Mouse (Mus musculus) embryonic fibroblast, embryonic 13.5 days (primary cell): ENCODE data around the gene C130074G19Rik. TPM values are rescaled to one million over a fixed set of nuclear protein-coding genes. Genes with fewer than 3 reads are reported as not detected.

Source experiments
- H3K27ac ChIP-seq: 2 replicates; pipeline ENCODE4 v1.5.1; 2012; ENCODE audit warnings: low read length, control low read depth, inconsistent platforms; ENCODE audit not compliant: insufficient read depth
- H3K4me1 ChIP-seq: 2 replicates; pipeline ENCODE4 v1.6.1; 2011; ENCODE audit warnings: low read length; ENCODE audit not compliant: control insufficient read depth, insufficient read depth
- H3K4me3 ChIP-seq: 2 replicates; pipeline ENCODE4 v1.5.1; 2011; ENCODE audit warnings: mild to moderate bottlenecking, control low read depth, low read length; ENCODE audit not compliant: insufficient read depth
- CTCF ChIP-seq: IDR thresholded peaks from 2 replicates; pipeline ENCODE4 v1.5.1; 2011; ENCODE audit warnings: mild to moderate bottlenecking, control low read depth, low read length, moderate library complexity, borderline replicate concordance; ENCODE audit not compliant: insufficient read depth
- POLR2A ChIP-seq: IDR thresholded peaks from 2 replicates; pipeline ENCODE4 v1.6.1; 2011; ENCODE audit warnings: low read depth, mild to moderate bottlenecking, control low read depth, low read length, moderate library complexity
- polyA plus RNA-seq: library from polyadenylated mRNA; stranded (reverse); fragments of >200 nt; gene quantifications from 2 replicates; pipeline ENCODE4 v1.2.4, GENCODE M21; 2011; ENCODE audit warnings: low read depth; ENCODE audit not compliant: missing spikeins, insufficient read length

Gene C130074G19Rik
- polyA plus RNA-seq, 1 experiment, result 0.18 TPM

DNA sequence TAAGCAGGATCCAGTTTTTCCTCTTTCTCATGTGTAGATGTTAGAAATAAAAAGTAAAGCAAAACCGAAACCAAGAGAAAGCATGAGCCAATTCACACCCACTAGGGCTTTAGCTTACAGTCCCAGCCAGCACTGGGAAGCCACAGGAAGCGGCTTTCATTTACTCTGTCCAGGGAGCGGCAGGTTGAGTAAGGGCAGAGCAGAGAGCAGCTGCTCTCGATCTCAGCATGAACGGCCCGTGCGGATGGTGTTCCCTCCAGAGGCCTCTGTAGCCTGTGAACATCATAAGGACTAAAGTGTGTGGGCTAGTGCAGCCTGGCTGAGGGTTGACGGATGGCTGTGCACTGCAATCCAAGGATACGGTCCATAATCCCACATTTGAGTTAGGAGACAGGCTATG lies 25.5 kb upstream of the C130074G19Rik start:
- H3K27ac ChIP-seq, result no peak overlapping the region
- no peak for TF ChIP-seq POLR2A
- TF ChIP-seq CTCF, result no peak

DNA sequence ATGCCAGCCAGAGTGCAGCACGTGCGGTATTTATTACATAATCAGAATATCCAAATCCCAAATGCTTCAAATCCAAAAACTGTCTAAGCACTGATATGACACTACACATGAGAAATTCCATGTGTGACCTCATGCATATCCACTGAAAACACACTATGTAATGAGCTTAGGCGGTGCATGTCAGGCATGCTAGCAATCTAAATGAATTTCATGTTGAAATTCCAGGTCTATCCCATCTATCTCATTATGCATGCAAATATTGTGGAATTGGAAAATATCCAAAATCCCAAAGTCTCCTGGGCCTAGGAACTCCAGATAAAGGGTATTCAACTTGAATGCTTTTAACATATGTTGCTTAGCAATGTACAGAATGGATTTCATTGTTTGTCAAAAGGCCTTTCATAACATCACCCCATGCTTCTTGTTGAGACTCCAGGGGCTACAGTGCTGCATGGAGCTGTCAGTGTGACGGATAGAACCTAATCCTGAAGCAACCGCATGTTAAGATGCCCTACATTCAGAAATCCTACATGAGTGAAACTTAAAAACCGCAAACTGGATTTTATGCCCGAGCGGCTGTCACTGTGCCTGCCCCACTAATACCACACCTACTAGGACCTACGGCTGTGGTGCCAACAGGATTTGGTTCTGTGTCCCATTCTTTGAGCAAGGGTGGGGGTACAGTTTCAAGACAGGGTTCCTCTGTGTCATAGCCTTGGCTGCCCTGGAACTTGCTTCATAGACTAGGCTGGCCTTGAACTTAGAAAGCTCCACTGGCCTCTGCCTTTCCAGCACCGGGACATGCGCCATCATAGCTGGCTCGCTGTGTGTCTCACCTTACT lies 23.1 kb upstream of the C130074G19Rik start:
- H3K27ac ChIP-seq, result no peak overlapping the region
- no peaks in the 10 kb centered on the region for H3K4me1 ChIP-seq
- no peak overlapping the region for H3K4me3 ChIP-seq
- TF ChIP-seq POLR2A, result no peak

More for the DNA sequence above, 25.5 kb upstream of the C130074G19Rik start:
- H3K4me1 ChIP-seq, result peaks cover 6% of the 10 kb centered on the region; the same call in 1 of the 2 replicates
- no peak overlapping the region for H3K4me3 ChIP-seq

DNA sequence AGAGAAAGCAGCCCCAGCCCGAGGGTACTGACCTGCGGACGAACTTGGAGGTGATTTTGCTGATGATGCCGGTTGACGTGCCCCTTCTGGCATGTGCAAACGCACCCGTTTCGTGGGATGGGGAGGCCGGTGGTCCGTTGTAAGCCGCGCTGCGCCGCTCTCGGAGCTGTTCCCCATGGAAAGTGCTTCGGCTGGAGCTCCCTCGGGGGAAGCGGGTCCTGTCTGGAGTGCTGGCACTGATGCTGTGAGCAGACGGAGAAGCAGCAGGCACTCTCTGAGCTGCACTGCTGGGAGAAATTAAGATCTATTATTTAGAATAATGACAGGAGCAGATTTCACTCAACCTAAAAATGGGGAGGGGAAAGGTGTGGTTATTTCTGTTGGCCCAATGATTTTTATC lies 22.4 kb upstream of the C130074G19Rik start:
- H3K4me1 ChIP-seq, result no peaks in the 10 kb centered on the region
- H3K27ac ChIP-seq, result no peak overlapping the region
- TF ChIP-seq POLR2A (no peak), CTCF (no peak)
- H3K4me3 ChIP-seq, result no peak overlapping the region

DNA sequence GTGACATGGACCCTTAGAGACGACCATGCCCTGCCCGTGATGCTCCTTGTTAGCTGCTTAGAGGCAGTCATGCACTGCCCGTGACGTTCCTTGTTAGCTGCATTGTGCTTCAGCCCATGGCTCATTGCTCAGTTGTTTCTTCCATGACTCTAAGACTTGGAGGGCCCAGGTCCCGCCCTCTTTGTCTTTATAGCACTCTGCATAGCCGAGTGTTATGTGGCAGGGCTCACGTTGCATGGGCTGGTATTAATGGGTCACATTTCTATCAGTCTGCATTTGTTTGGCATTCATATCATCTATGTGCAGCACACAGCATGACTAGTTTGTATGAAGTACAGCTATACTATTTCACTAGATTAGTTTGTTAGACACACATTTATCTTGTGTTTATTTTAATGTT lies 20.7 kb upstream of the C130074G19Rik start:
- Histone ChIP-seq H3K4me3 (no peak overlapping the region), H3K4me1 (no peaks in the 10 kb centered on the region), H3K27ac (no peak overlapping the region)
- TF ChIP-seq POLR2A (no peak), CTCF (no peak)

DNA sequence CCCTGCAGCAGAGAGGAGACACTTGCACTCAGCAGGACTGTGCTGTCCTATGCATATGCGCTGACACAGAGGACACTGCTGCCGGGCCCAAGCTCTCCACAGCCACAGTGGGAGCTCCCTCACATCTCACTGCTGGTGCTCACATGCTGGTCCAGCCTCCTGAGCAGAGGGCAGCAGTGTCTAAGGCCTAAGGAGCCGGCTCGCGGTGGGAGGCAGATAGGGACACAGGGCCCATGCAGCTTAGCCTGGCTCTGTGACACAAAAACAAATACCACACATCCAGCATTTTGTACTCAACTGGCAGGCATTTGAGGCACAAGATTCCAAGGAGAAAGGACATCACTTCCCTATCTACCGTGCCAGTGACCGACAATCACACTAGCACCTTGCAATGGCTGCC lies 19.9 kb upstream of the C130074G19Rik start:
- H3K27ac ChIP-seq, result no peak overlapping the region
- no peak for TF ChIP-seq CTCF
- TF ChIP-seq POLR2A, result no peak
- H3K4me3 ChIP-seq, result no peak overlapping the region
- H3K4me1 ChIP-seq, result no peaks in the 10 kb centered on the region

DNA sequence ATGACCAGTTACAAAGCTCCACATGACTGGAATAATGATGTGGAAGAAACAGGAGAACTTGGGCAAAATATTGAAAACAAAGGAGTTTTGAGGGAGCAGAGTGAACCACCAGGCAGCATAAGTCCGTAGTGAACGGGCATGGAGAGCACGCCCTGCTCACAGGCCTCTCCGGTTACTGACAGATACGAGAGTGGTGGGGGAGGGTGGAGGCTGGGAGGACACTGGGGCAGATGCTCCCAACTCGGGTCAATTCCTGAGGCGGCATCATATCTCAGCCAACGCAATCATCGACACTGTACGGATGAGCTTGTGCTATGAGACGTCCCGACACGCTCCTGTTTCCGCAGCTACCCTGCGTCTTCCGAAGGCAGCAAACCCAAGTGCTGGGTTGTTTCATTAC lies 14.3 kb upstream of the C130074G19Rik start:
- Histone ChIP-seq H3K27ac (no peak overlapping the region), H3K4me1 (no peaks in the 10 kb centered on the region), H3K4me3 (no peak overlapping the region)
- no peak for TF ChIP-seq CTCF
- TF ChIP-seq POLR2A, result no peak

DNA sequence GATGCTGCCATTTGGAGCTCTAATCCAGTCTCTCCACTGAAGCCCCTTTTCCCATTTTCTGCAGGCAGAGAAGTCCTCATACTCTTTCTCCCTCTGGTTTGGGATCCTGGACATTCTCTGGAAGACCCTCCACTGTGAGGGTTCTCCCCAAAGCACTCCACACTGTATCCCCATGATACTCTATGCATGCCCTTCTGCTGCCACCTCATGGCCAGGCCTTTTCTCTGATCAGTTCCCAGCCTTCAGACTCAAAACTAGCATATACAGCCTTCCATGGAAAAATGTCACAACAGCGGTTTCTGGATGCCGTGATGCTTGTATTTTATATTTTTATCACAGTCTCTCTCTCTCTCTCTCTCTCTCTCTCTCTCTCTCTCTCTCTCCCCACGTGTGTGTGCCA lies 9.0 kb upstream of the C130074G19Rik start:
- Histone ChIP-seq H3K4me3 (no peak overlapping the region), H3K27ac (no peak overlapping the region), H3K4me1 (no peaks in the 10 kb centered on the region)
- TF ChIP-seq CTCF (no peak), POLR2A (no peak)

DNA sequence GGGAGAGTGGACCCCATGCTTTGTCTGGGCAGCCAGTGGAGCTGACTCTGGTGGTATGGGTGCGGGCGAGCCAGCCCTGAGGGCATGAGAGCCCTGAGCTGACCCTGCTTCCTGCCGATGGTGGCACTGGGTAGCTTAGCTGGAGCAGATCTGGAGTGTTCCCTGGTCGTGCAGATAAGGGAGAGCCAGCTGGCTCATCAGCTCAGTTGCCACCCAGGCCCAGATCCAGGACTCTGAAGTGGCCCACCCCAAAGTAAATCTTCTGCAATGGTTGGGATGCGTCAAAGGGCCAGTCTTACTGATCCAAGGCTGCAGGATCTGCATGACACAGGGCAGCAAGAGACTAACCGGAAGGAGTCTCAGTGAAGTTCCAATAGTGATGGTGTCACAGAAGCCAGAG lies 6.4 kb upstream of the C130074G19Rik start:
- H3K4me3 ChIP-seq, result no peak overlapping the region
- TF ChIP-seq CTCF (no peak), POLR2A (no peak)
- no peaks in the 10 kb centered on the region for H3K4me1 ChIP-seq
- H3K27ac ChIP-seq, result no peak overlapping the region

DNA sequence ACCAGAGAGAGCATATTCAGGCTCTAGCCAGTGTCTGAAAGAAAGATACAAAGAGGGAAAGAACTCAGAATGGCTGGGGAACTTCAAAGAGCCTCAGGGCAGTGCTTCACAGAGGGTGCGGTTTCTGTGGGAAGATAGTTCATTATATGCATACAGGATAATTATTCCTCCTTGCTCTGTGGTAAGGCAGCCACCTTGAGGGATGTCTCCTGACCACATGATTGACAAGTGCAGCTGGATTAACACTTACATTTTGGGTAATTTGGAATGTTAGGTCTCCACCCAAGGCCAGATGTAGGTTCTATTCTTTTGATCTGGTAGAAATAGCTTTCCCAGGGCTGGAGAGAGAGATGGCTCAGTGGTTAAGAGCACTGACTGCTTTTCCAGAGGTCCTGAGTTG lies 3.1 kb upstream of the C130074G19Rik start:
- Histone ChIP-seq H3K4me3 (no peak overlapping the region), H3K4me1 (no peaks in the 10 kb centered on the region), H3K27ac (no peak overlapping the region)
- TF ChIP-seq POLR2A, result no peak
- no peak for TF ChIP-seq CTCF

DNA sequence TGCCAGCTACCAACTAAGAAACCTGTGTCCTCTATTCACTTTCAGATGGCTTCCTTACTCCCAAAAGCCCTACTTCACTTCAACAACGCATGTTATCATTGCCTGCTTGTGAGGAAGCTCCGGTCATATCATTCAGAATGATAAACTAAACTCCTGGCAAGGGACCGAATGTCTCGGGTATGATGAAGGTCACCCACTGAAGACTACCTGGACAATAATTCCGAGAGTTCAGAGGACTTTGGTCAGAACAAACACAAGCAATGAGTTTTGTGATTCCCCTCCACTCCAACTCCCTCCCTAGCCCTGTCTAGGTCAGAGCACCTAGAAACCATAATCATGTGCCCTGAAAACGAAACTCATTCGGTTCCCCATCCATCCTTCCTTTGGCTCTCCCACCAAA lies 1.2 kb downstream of the C130074G19Rik start:
- Histone ChIP-seq H3K27ac (no peak overlapping the region), H3K4me1 (no peaks in the 10 kb centered on the region), H3K4me3 (no peak overlapping the region)
- TF ChIP-seq POLR2A (no peak), CTCF (no peak)
